Mouse (Mus musculus) thymus, adult 2 months (tissue): Measurements from ENCODE around the gene Dffb. TPM values are rescaled to one million over a fixed set of nuclear protein-coding genes. Genes with fewer than 3 reads are reported as not detected.
"Not testable (repeated sequence)": the region's sequence is repeated elsewhere in the genome, so short reads cannot be mapped to it uniquely, and the experiment has no call there.

Experiments used
- DNase-seq: peaks from one replicate; pipeline ENCODE4 v3.0.0; 2021
- H3K27ac ChIP-seq: fragments of 200-500 bp; 2 replicates; pipeline ENCODE4 v1.5.1; 2012; ENCODE audit warnings: low read length, control low read depth; ENCODE audit not compliant: control insufficient read depth, insufficient read depth
- H3K27me3 ChIP-seq: fragments of 200-500 bp; 2 replicates; pipeline ENCODE4 v1.6.1; 2012; ENCODE audit warnings: mild to moderate bottlenecking, low read length, moderate library complexity, mixed read lengths; ENCODE audit not compliant: control insufficient read depth, insufficient read depth
- H3K36me3 ChIP-seq: fragments of 200-500 bp; 2 replicates; pipeline ENCODE4 v1.6.1; 2012; ENCODE audit warnings: mild to moderate bottlenecking, low read length, moderate library complexity; ENCODE audit not compliant: control insufficient read depth, insufficient read depth
- H3K4me1 ChIP-seq: fragments of 200-500 bp; replicated peaks from 2 replicates; pipeline ENCODE4 v1.6.1; 2012; ENCODE audit warnings: low read length; ENCODE audit not compliant: control insufficient read depth, insufficient read depth
- H3K4me3 ChIP-seq: fragments of 200-500 bp; 2 replicates; pipeline ENCODE4 v1.5.1; 2012; ENCODE audit warnings: mild to moderate bottlenecking, low read length, control low read depth, moderate library complexity; ENCODE audit not compliant: control insufficient read depth, insufficient read depth
- CTCF ChIP-seq: fragments of 200-500 bp; IDR thresholded peaks from 2 replicates; pipeline ENCODE4 v1.5.1; 2012; ENCODE audit warnings: mild to moderate bottlenecking, control low read depth, low read length, moderate library complexity, borderline replicate concordance; ENCODE audit not compliant: control insufficient read depth, poor library complexity, insufficient read depth; ENCODE audit errors: extremely low read depth
- POLR2A ChIP-seq: fragments of 200-500 bp; IDR thresholded peaks from 2 replicates; pipeline ENCODE4 v1.6.1; 2012; ENCODE audit warnings: mild to moderate bottlenecking, low read length, control low read depth, moderate library complexity; ENCODE audit not compliant: control insufficient read depth, poor library complexity, insufficient read depth; ENCODE audit errors: extremely low read depth
- WGBS: fragments of 180-500 bp; shearing (Covaris S2); methylation state at CpG from one replicate; pipeline ENCODE4 v1.1.7; 2018; 5-methylcytosine and 5-hydroxymethylcytosine counted together
- polyA plus RNA-seq: library from polyadenylated mRNA; depleted of rRNA; stranded (reverse); fragments of >200 nt; gene quantifications from 2 replicates; pipeline ENCODE4 v1.2.3, GENCODE M21; 2012; rRNA removed

Dffb gene
- polyA plus RNA-seq, 1 experiment: 50.1 TPM

DNA sequence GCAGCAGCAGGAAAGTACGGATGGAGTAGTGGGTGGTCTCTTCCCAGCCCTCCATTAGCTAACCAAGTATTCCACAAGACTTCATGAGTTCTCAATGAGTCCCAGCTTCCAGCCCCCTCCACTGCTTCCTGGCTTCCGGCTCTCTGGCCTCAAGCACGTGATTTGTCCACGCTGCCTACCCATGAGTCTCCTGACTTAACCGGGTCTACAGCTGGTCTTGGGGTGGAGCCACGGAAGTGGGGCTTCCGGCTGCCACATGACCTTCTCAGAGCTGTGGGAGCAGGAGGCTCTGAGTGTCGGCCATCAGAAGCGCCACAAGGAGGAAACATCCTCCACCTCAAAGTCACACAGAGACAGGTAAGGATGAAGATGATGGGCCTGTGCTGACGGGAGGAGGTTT lies 45.5 kb downstream of the Dffb start:
- no peak overlapping the region for H3K4me3 ChIP-seq
- DNase-seq: no peak
- WGBS: 66% methylated on average over 10 of the region's 10 CpGs
- no peak overlapping the region for H3K27ac ChIP-seq
- H3K36me3 ChIP-seq: no peaks in the 10 kb centered on the region
- TF ChIP-seq CTCF: no peak
- TF ChIP-seq POLR2A: no peak
- H3K27me3 ChIP-seq: no peaks in the 10 kb centered on the region
- no peaks in the 10 kb centered on the region for H3K4me1 ChIP-seq

DNA sequence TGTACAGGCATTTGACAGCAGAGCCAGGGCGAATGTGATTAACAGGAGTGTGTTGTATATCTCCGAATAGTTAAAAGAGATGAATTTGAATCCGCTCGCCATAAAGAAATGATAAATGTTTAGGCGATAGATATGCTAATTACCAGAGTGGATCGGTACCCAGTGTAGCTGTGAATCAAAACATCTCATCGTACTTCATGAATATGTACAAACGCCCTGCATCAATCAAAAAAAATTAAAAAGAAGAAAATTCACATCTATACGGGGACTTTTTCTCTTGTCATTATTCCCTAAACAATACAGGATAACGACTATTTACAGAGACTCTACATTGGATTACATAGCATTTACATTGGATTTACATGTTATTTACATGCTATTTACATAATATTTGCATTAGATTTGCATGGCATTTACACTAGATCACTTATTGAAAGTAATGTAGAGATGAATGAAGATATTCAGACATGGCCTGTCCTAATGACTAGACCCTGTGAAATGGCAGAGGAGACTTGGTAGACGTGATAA lies 46.1 kb downstream of the Dffb start:
- no peak for TF ChIP-seq CTCF
- TF ChIP-seq POLR2A: no peak
- Histone ChIP-seq H3K36me3 (no peaks in the 10 kb centered on the region), H3K4me3 (no peak overlapping the region), H3K27me3 (no peaks in the 10 kb centered on the region), H3K4me1 (no peaks in the 10 kb centered on the region), H3K27ac (no peak overlapping the region)
- WGBS: 90% methylated on average over 11 of the region's 11 CpGs
- no peak for DNase-seq

- not testable (repeated sequence) for H3K27me3 ChIP-seq, H3K4me1 ChIP-seq, H3K36me3 ChIP-seq, H3K4me3 ChIP-seq, H3K27ac ChIP-seq
- 59% methylated on average over 4 of the region's 4 CpGs for WGBS
- peak; percentile 5 for DNase-seq
Observed at GRCm38 (mm10) chr4:153922090-153922489, 52.8 kb downstream of the Dffb start.

GRCm38 (mm10) chr4:153920517-153921233 lies 54.3 kb downstream of the Dffb start:
- 79% methylated on average over 9 of the region's 9 CpGs for WGBS
- Histone ChIP-seq H3K27me3 (no peaks in the 10 kb centered on the region), H3K4me1 (no peaks in the 10 kb centered on the region), H3K4me3 (no peak overlapping the region), H3K36me3 (no peaks in the 10 kb centered on the region), H3K27ac (no peak overlapping the region)
- TF ChIP-seq POLR2A (no peak), CTCF (no peak)
- no peak for DNase-seq

- no peak for DNase-seq
- no peaks in the 10 kb centered on the region for H3K36me3 ChIP-seq
- H3K4me3 ChIP-seq: no peak overlapping the region
- TF ChIP-seq CTCF: no peak
- TF ChIP-seq POLR2A: no peak
- H3K27me3 ChIP-seq: no peaks in the 10 kb centered on the region
- no peak overlapping the region for H3K27ac ChIP-seq
- 51% methylated on average over 8 of the region's 8 CpGs for WGBS
- no peaks in the 10 kb centered on the region for H3K4me1 ChIP-seq
Observed at GRCm38 (mm10) chr4:153917773-153918500, 57.0 kb downstream of the Dffb start.

Other genes starting within 250 kb of the Dffb start
- 39.8 and 44.0 TPM in 2 replicates for gene A430005L14Rik, start 17.9 kb downstream of the Dffb start, polyA plus RNA-seq
- 24.5 and 24.6 TPM in 2 replicates for gene Cep104, start 68 bp upstream of the Dffb start, polyA plus RNA-seq
- gene Lrrc47, start 36.6 kb upstream of the Dffb start, polyA plus RNA-seq: 118 and 144 TPM in 2 replicates
- gene Smim1, start 51.1 kb upstream of the Dffb start, polyA plus RNA-seq: 12.0 and 24.3 TPM in 2 replicates
- gene Ccdc27, start 67.6 kb upstream of the Dffb start, polyA plus RNA-seq: 0.05 and 0.08 TPM in 2 replicates
- gene Trp73, start 165.1 kb upstream of the Dffb start, polyA plus RNA-seq: 1.0 and 1.4 TPM in 2 replicates
- 64.7 and 69.3 TPM in 2 replicates for gene Wrap73, start 167.2 kb upstream of the Dffb start, polyA plus RNA-seq
- 227 and 244 TPM in 2 replicates for gene Tprgl, start 185.5 kb upstream of the Dffb start, polyA plus RNA-seq
- gene Megf6, start 195.6 kb upstream of the Dffb start, polyA plus RNA-seq: 11.0 and 19.0 TPM in 2 replicates